Mouse (Mus musculus): ENCODE data around the gene Slc26a10. TPM values are rescaled to one million over a fixed set of nuclear protein-coding genes. Genes with fewer than 3 reads are reported as not detected.
A peak's percentile ranks its signal among the peaks of the same experiment; 100 is the strongest.

Gene Slc26a10
- polyA plus RNA-seq, 1 experiment: 0.94 TPM

DNA sequence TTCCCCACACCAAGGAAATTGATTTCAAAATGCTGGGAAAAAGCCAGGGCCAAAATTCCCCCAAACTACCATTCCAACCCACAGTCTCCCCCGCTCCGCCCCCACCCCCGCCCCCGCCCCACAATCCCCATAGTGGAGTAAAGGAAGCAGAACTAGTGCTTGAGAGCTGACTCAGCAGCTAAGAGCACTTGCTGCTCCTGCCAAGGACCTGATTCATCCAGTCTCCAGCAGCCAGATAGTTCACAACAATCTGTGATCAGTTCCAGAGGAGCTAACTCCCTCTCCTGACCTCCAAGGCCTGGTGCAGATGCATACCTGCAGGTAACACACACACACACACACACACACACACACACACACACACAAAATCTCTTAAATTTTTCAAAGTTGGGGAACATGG, 51.0 kb downstream of the Slc26a10 start:
- Histone ChIP-seq H3K4me1 (ENCODE audit: control insufficient read depth, insufficient read depth, insufficient read length) (peaks cover 3% of the 10 kb centered on the region; the same call in 1 of the 2 replicates), H3K27ac (ENCODE audit: insufficient read depth, low read length) (no peak overlapping the region), H3K36me3 (ENCODE audit: control insufficient read depth, insufficient read depth, low read length) (no peaks in the 10 kb centered on the region), H3K4me3 (ENCODE audit: extremely low read depth, insufficient read depth, insufficient read length) (no peak overlapping the region), H3K27me3 (ENCODE audit: control insufficient read depth, insufficient read depth, low read length) (no peaks in the 10 kb centered on the region)
- no peak for TF ChIP-seq POLR2A (IDR thresholded peaks at IDR 0.05; ENCODE audit: low read depth, low read length)
- TF ChIP-seq CTCF (IDR thresholded peaks at IDR 0.05; ENCODE audit: extremely low read depth, insufficient read depth, insufficient read length, insufficient replicate concordance): no peak
- 44% methylated on average over 4 of the region's 4 CpGs for WGBS
- DNase-seq (ENCODE audit: low read depth in 1 of 2, low spot score in 2 of 2): no peak

DNA sequence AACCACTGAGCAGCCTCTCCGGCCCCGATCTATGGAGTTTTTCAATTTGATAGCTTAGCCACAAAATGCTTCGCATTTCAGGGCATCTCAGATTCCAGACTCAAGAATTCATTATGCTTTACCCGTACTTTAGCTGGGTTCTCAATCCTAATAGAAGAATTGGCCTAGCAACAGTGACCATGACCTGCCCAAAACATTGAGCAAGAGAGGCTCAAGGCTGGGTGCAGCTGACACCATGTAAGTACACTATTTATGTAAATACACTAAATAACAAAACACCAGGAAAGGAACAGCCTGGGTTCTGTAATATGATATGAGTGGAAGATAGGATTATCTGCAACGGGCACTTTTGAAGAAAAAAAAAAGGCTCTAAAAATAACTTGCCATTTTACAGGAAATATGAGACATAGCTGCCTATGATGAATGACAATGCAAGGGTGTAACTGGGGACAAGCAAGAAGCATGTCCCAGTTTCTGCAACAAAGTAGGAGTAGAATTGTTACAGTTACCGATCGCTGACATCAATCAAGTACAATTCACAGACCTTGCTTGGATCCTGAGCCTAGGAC, 52.6 kb downstream of the Slc26a10 start:
- 73% methylated on average over 7 of the region's 7 CpGs for WGBS
- Histone ChIP-seq H3K4me1 (ENCODE audit: control insufficient read depth, insufficient read depth, insufficient read length) (peaks cover 3% of the 10 kb centered on the region; the same call in 1 of the 2 replicates), H3K4me3 (ENCODE audit: extremely low read depth, insufficient read depth, insufficient read length) (no peak overlapping the region), H3K36me3 (ENCODE audit: control insufficient read depth, insufficient read depth, low read length) (no peaks in the 10 kb centered on the region), H3K27ac (ENCODE audit: insufficient read depth, low read length) (no peak overlapping the region), H3K27me3 (ENCODE audit: control insufficient read depth, insufficient read depth, low read length) (no peaks in the 10 kb centered on the region)
- no peak for TF ChIP-seq CTCF (IDR thresholded peaks at IDR 0.05; ENCODE audit: extremely low read depth, insufficient read depth, insufficient read length, insufficient replicate concordance)
- no peak for TF ChIP-seq POLR2A (IDR thresholded peaks at IDR 0.05; ENCODE audit: low read depth, low read length)
- DNase-seq (ENCODE audit: low read depth in 1 of 2, low spot score in 2 of 2): no peak

- Histone ChIP-seq H3K4me1 (ENCODE audit: control insufficient read depth, insufficient read depth, insufficient read length) (peaks cover 3% of the 10 kb centered on the region; the same call in 1 of the 2 replicates), H3K27ac (ENCODE audit: insufficient read depth, low read length) (no peak overlapping the region)
Observed at GRCm38 (mm10) chr10:127126579-127126978, 53.9 kb downstream of the Slc26a10 start.

DNA sequence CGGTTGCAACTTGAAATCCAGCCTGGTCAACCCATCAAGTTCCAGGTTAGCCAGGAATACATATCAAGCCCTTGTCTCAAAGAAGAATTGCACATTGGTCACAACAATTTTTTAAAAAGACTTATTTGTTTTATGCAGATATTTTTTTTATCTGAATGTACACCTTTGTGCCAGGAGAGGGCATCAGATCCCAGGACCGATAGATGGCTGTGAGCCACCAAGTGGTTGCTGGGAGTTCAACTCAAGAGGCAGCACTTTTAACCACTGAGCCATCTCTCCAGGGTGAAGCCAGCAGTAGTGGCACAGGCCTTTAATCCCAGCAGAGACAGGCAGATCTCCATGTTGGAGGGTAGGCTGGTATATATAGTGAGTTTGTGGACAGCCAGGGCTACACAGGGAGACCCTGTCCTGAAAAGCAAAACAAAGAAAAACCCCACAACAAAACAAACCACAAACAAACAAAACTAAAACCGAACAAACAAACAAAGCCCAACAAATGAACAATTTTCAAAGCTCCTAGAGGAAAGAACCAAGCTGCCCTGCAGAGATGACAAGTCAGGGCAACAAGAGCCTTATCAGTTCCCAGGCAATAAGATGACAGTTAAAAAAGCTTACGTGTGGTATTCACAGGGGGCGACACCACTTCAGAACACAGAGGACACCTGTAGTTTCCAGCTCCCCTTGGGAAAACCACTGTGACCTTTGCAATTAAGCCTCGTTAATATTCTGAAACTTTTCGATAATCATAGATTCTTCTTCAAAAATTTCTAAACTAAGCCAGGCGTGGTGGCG, 55.0 kb downstream of the Slc26a10 start:
- TF ChIP-seq CTCF (IDR thresholded peaks at IDR 0.05; ENCODE audit: extremely low read depth, insufficient read depth, insufficient read length, insufficient replicate concordance) (peak; percentile 67; the same call in 1 of the 2 replicates), POLR2A (IDR thresholded peaks at IDR 0.05; ENCODE audit: low read depth, low read length) (no peak)
- peaks cover 3% of the 10 kb centered on the region; the same call in 1 of the 2 replicates for H3K4me1 ChIP-seq (ENCODE audit: control insufficient read depth, insufficient read depth, insufficient read length)
- DNase-seq (ENCODE audit: low read depth in 1 of 2, low spot score in 2 of 2): peak in 1 of 2 experiments; percentile 39
- H3K27me3 ChIP-seq (ENCODE audit: control insufficient read depth, insufficient read depth, low read length): no peaks in the 10 kb centered on the region
- 66% methylated on average over 9 of the region's 9 CpGs for WGBS
- H3K36me3 ChIP-seq (ENCODE audit: control insufficient read depth, insufficient read depth, low read length): no peaks in the 10 kb centered on the region
- H3K4me3 ChIP-seq (ENCODE audit: extremely low read depth, insufficient read depth, insufficient read length): no peak overlapping the region
- H3K27ac ChIP-seq (ENCODE audit: insufficient read depth, low read length): no peak overlapping the region

More at GRCm38 (mm10) chr10:127126579-127126978, 53.9 kb downstream of the Slc26a10 start:
- 44% methylated on average over 5 of the region's 5 CpGs for WGBS
- no peak for DNase-seq (ENCODE audit: low read depth in 1 of 2, low spot score in 2 of 2)
- TF ChIP-seq POLR2A (IDR thresholded peaks at IDR 0.05; ENCODE audit: low read depth, low read length) (no peak), CTCF (IDR thresholded peaks at IDR 0.05; ENCODE audit: extremely low read depth, insufficient read depth, insufficient read length, insufficient replicate concordance) (no peak)
- Histone ChIP-seq H3K27me3 (ENCODE audit: control insufficient read depth, insufficient read depth, low read length) (no peaks in the 10 kb centered on the region), H3K4me3 (ENCODE audit: extremely low read depth, insufficient read depth, insufficient read length) (no peak overlapping the region), H3K36me3 (ENCODE audit: control insufficient read depth, insufficient read depth, low read length) (no peaks in the 10 kb centered on the region)

DNA sequence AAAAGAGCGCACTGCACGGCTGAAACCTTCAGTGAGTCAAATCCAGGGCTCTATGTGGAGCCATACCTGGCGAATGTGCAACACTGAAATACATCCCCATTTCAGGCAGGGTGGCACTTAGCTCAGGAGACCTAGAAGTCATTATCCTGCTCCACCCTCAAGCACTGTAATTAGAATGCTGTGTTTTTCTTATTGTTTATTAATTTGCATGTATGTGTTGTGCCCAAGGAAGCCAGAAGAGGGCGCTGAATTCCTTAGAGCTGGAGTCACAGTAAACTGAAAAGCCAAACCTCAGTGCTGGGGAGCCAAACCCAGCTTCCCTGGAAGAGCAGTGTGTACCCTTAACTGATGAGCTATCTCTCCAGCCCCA, 57.0 kb downstream of the Slc26a10 start:
- no peak overlapping the region for H3K4me3 ChIP-seq (ENCODE audit: extremely low read depth, insufficient read depth, insufficient read length)
- peak in 1 of 2 experiments; percentile 51 for DNase-seq (ENCODE audit: low read depth in 1 of 2, low spot score in 2 of 2)
- H3K36me3 ChIP-seq (ENCODE audit: control insufficient read depth, insufficient read depth, low read length): peaks cover 8% of the 10 kb centered on the region
- H3K27ac ChIP-seq (ENCODE audit: insufficient read depth, low read length): no peak overlapping the region
- WGBS: 39% methylated on average over 4 of the region's 4 CpGs
- TF ChIP-seq CTCF (IDR thresholded peaks at IDR 0.05; ENCODE audit: extremely low read depth, insufficient read depth, insufficient read length, insufficient replicate concordance): peak; percentile 24; the same call in 1 of the 2 replicates
- TF ChIP-seq POLR2A (IDR thresholded peaks at IDR 0.05; ENCODE audit: low read depth, low read length): no peak
- H3K27me3 ChIP-seq (ENCODE audit: control insufficient read depth, insufficient read depth, low read length): no peaks in the 10 kb centered on the region
- H3K4me1 ChIP-seq (ENCODE audit: control insufficient read depth, insufficient read depth, insufficient read length): peaks cover 5% of the 10 kb centered on the region; the same call in 1 of the 2 replicates

GRCm38 (mm10) chr10:127122784-127123435, 57.5 kb downstream of the Slc26a10 start:
- H3K36me3 ChIP-seq (ENCODE audit: control insufficient read depth, insufficient read depth, low read length): peaks cover 10% of the 10 kb centered on the region
- no peak overlapping the region for H3K27ac ChIP-seq (ENCODE audit: insufficient read depth, low read length)
- WGBS: 43% methylated on average over 13 of the region's 13 CpGs
- H3K27me3 ChIP-seq (ENCODE audit: control insufficient read depth, insufficient read depth, low read length): no peaks in the 10 kb centered on the region
- no peak for TF ChIP-seq POLR2A (IDR thresholded peaks at IDR 0.05; ENCODE audit: low read depth, low read length)
- TF ChIP-seq CTCF (IDR thresholded peaks at IDR 0.05; ENCODE audit: extremely low read depth, insufficient read depth, insufficient read length, insufficient replicate concordance): no peak
- DNase-seq (ENCODE audit: low read depth in 1 of 2, low spot score in 2 of 2): no peak
- H3K4me3 ChIP-seq (ENCODE audit: extremely low read depth, insufficient read depth, insufficient read length): no peak overlapping the region
- peaks cover 5% of the 10 kb centered on the region; the same call in 1 of the 2 replicates for H3K4me1 ChIP-seq (ENCODE audit: control insufficient read depth, insufficient read depth, insufficient read length)
